Mouse (Mus musculus): ENCODE data around the gene Metap1.

Gene Metap1

GRCm38 (mm10) chr3:138454234-138454633 lies 35.1 kb downstream of the Metap1 start:
- no peak for DNase-seq (ENCODE audit: low read depth, low spot score)

GRCm38 (mm10) chr3:138452169-138452568 lies 37.1 kb downstream of the Metap1 start:
- no peak for DNase-seq (ENCODE audit: low read depth, low spot score)

GRCm38 (mm10) chr3:138448077-138448860 lies 41.0 kb downstream of the Metap1 start:
- DNase-seq (ENCODE audit: low read depth, low spot score), result no peak

GRCm38 (mm10) chr3:138443465-138443771 lies 45.9 kb downstream of the Metap1 start:
- DNase-seq (ENCODE audit: low read depth, low spot score), result no peak

GRCm38 (mm10) chr3:138442612-138443464 lies 46.5 kb downstream of the Metap1 start, which contains the start of gene Adh5:
Gene Adh5 (plus strand): TSS chr3:138443093.
- DNase-seq (ENCODE audit: low read depth, low spot score), result peak; percentile 98

GRCm38 (mm10) chr3:138442203-138442602 lies 47.1 kb downstream of the Metap1 start:
- no peak for DNase-seq (ENCODE audit: low read depth, low spot score)

- no peak for DNase-seq (ENCODE audit: low read depth, low spot score)
Measured at GRCm38 (mm10) chr3:138438716-138439115, 50.6 kb downstream of the Metap1 start.

GRCm38 (mm10) chr3:138431835-138432234 lies 57.5 kb downstream of the Metap1 start:
- DNase-seq (ENCODE audit: low read depth, low spot score), result peak; percentile 74

GRCm38 (mm10) chr3:138430360-138430976 lies 58.8 kb downstream of the Metap1 start:
- no peak for DNase-seq (ENCODE audit: low read depth, low spot score)

- peak; percentile 70 for DNase-seq (ENCODE audit: low read depth, low spot score)
Measured at GRCm38 (mm10) chr3:138424247-138424646, 65.1 kb downstream of the Metap1 start.

GRCm38 (mm10) chr3:138423664-138424063 lies 65.7 kb downstream of the Metap1 start:
- peak; percentile 50 for DNase-seq (ENCODE audit: low read depth, low spot score)

GRCm38 (mm10) chr3:138420385-138420784 lies 68.9 kb downstream of the Metap1 start:
- peak; percentile 56 for DNase-seq (ENCODE audit: low read depth, low spot score)

GRCm38 (mm10) chr3:138419369-138419768 lies 69.9 kb downstream of the Metap1 start:
- peak; percentile 78 for DNase-seq (ENCODE audit: low read depth, low spot score)

GRCm38 (mm10) chr3:138415121-138415690 lies 74.1 kb downstream of the Metap1 start, which contains the start of gene Adh4:
Gene Adh4 (plus strand): TSS chr3:138415466.
- DNase-seq (ENCODE audit: low read depth, low spot score), result no peak

- DNase-seq (ENCODE audit: low read depth, low spot score), result no peak
Measured at GRCm38 (mm10) chr3:138410211-138410610, 79.1 kb downstream of the Metap1 start.

- no peak for DNase-seq (ENCODE audit: low read depth, low spot score)
Measured at GRCm38 (mm10) chr3:138409585-138409984, 79.7 kb downstream of the Metap1 start.
